Mouse (Mus musculus) C2C12 (cell line): Measurements from ENCODE around the gene Pde6g. TPM values are rescaled to one million over a fixed set of nuclear protein-coding genes. Genes with fewer than 3 reads are reported as not detected.

Experiments
- H3K27me3 ChIP-seq: one replicate; pipeline ENCODE4 v1.6.1; 2011; ENCODE audit not compliant: control insufficient read depth, insufficient read depth, insufficient read length
- H3K36me3 ChIP-seq: one replicate; pipeline ENCODE4 v1.6.1; 2011; ENCODE audit not compliant: control insufficient read depth, insufficient read depth
- H3K4me3 ChIP-seq: one replicate; pipeline ENCODE4 v1.5.1; 2011; ENCODE audit warnings: mild to moderate bottlenecking, control low read depth; ENCODE audit not compliant: poor library complexity, insufficient read depth, severe bottlenecking
- H3K79me2 ChIP-seq: one replicate; pipeline ENCODE4 v1.6.1; 2011; ENCODE audit not compliant: control insufficient read depth, insufficient read depth
- H3K79me3 ChIP-seq: one replicate; pipeline ENCODE4 v1.6.1; 2011; ENCODE audit warnings: low read depth, control low read depth
- H3ac ChIP-seq: one replicate; pipeline ENCODE3; 2011; ENCODE audit warnings: low read depth; ENCODE audit not compliant: control insufficient read depth, insufficient read length
- CEBPB ChIP-seq: IDR thresholded peaks from one replicate; pipeline ENCODE4 v1.6.1; 2011; ENCODE audit warnings: low read depth, mild to moderate bottlenecking, control low read depth, moderate library complexity
- CTCF ChIP-seq: IDR thresholded peaks from one replicate; pipeline ENCODE4 v1.5.1; 2011; ENCODE audit not compliant: control insufficient read depth, insufficient read depth, insufficient read length
- FOSL1 ChIP-seq: IDR thresholded peaks from one replicate; pipeline ENCODE4 v1.8.0; 2011; ENCODE audit warnings: mild to moderate bottlenecking, low read length; ENCODE audit not compliant: poor library complexity, insufficient read depth, severe bottlenecking
- MAX ChIP-seq: IDR thresholded peaks from one replicate; pipeline ENCODE4 v1.6.1; 2011; ENCODE audit warnings: mild to moderate bottlenecking, control low read depth
- MYOD1 ChIP-seq: IDR thresholded peaks from one replicate; pipeline ENCODE4 v1.6.1; 2011; ENCODE audit warnings: low read depth; ENCODE audit not compliant: control insufficient read depth, insufficient read length
- MYOG ChIP-seq: IDR thresholded peaks from one replicate; pipeline ENCODE4 v1.6.1; 2011; ENCODE audit not compliant: control insufficient read depth, insufficient read length; ENCODE audit errors: extremely low read depth
- USF1 ChIP-seq: IDR thresholded peaks from one replicate; pipeline ENCODE4 v1.6.1; 2011; ENCODE audit warnings: low read depth, mild to moderate bottlenecking, control low read depth, moderate library complexity
- polyA plus RNA-seq: library from polyadenylated mRNA; unstranded; fragments of >200 nt; fragmentation: generic; extraction: Trizol; gene quantifications from one replicate; pipeline ENCODE4 v1.2.1, GENCODE M21; 2012; ENCODE audit warnings: missing spikeins

Pde6g gene
- polyA plus RNA-seq, 1 experiment = 0.13 TPM

DNA sequence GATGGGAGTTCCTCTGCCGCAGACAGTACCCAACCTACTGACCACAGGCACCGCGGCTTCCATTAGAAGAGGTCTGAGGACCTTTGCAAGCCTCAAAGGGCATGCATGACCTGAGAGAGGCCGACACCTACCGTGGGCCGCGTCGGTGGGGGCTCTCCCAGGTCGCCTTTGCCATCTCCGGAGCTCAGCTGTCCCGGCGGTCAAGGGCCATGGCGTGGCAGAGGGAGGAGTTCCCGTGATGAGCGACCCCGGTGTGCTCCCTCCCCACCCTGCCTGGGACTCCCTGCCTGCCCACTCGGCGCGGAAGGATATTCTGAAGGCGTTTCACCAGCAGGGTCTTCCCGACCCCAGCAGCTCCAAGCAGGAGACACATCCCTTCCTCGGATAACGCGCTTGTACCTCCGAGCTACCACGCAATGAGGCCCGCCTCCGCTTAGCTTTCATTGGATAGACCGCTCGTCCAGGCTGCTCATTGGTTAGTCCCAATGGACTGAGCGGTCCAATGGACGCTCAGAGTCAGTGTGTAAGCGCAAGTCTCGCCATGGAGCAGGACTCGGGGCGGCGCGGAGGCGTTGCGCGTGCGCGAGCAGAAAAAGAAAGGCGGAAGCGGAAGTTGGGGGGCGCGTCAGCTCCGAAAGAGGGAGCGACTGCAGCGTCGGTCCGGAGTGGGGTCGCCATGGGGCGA is 13.9 kb upstream of the Pde6g start, which contains the start of gene Arl16:
Gene Arl16, minus strand, starts transcription at position 557 of the 685 bp plus-strand sequence.
- Histone ChIP-seq H3K79me3 (peaks cover 29% of the 10 kb centered on the region), H3K4me3 (peak within 1 kb of the TSS; percentile 94), H3K36me3 (peaks cover 47% of the 10 kb centered on the region), H3K27me3 (no peaks in the 10 kb centered on the region), H3ac (peak within 1 kb of the TSS; percentile 97), H3K79me2 (peaks cover 34% of the 10 kb centered on the region)
- TF ChIP-seq FOSL1 (no peak), USF1 (no peak), MAX (no peak), CEBPB (no peak), CTCF (no peak), MYOD1 (no peak)

DNA sequence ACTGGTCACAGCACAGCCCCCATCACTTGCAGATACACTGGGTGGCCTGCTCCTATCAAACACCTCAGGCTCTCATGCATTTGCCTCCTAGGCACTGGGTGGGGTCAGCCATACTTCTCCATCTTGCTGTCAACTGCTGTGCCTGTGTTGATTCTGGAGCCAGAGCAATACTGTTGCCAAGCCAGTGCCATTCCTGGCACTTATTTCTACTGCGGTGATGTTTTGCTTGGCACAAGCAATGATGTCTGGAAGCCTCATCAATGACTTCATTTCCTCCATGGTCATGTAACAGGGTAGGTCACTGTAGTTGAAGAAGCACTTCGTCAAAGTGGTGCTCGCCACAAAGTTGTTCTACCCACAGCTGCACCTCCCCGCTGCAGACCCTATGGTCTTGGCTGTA is 12.2 kb upstream of the Pde6g start:
- Histone ChIP-seq H3K4me3 (peak overlapping the region; percentile 94), H3K79me3 (peaks cover 33% of the 10 kb centered on the region)

DNA sequence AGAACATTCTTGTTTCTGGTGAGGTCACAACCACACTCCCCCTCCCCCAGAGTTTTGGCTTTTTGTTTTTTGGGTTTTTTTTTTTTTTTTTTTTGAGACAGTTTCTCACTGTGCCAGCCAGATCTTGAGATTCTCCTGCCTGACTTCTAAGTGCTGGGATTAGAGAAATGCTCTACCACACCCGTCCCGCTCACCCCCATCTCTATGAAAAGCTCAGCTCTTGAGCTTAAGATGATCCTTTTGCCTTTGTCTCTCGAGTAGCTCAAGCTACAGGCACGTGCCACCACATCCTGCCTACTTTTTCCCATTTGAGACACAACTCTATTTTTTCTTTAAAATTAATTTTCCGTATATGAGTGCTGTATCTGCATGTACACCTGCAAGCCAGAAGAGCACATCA is 11.1 kb upstream of the Pde6g start:
- no peak overlapping the region for H3ac ChIP-seq
- peaks cover 52% of the 10 kb centered on the region for H3K79me2 ChIP-seq
- H3K36me3 ChIP-seq = peaks cover 47% of the 10 kb centered on the region
- H3K79me3 ChIP-seq = peaks cover 38% of the 10 kb centered on the region
- no peak overlapping the region for H3K4me3 ChIP-seq
- TF ChIP-seq MYOG (no peak), FOSL1 (no peak), MAX (no peak), CEBPB (no peak), USF1 (no peak), CTCF (no peak), MYOD1 (no peak)
- H3K27me3 ChIP-seq = no peaks in the 10 kb centered on the region

More for the DNA sequence above, 12.2 kb upstream of the Pde6g start:
- H3K79me2 ChIP-seq = peaks cover 41% of the 10 kb centered on the region
- TF ChIP-seq CTCF (no peak), MAX (no peak)
- H3ac ChIP-seq = no peak overlapping the region
- H3K36me3 ChIP-seq = peaks cover 50% of the 10 kb centered on the region
- no peaks in the 10 kb centered on the region for H3K27me3 ChIP-seq

DNA sequence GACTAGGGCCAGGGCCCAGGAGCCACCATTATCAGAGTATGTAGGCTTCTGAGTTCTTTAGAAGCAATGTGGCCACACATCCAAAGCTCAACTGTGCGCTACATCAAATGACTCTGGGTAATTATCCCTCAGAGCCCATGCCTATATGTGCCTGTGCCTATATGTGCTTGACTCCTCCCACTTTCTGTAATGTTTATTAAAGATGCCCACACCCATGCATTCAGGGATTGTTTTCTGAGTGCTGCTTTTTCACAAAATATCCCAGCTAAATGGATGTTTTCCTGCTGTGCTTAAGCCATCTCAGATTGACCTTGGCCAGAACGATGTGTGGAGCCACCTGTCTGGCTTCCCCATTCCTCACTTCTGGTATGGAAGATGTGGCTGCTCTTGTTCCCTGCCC is 10.2 kb upstream of the Pde6g start:
- Histone ChIP-seq H3K79me2 (peaks cover 52% of the 10 kb centered on the region), H3K79me3 (peaks cover 40% of the 10 kb centered on the region), H3K36me3 (peaks cover 46% of the 10 kb centered on the region), H3K27me3 (no peaks in the 10 kb centered on the region), H3K4me3 (no peak overlapping the region), H3ac (no peak overlapping the region)
- TF ChIP-seq FOSL1 (no peak), CEBPB (no peak), MAX (no peak), MYOD1 (no peak), CTCF (no peak), MYOG (no peak), USF1 (no peak)

DNA sequence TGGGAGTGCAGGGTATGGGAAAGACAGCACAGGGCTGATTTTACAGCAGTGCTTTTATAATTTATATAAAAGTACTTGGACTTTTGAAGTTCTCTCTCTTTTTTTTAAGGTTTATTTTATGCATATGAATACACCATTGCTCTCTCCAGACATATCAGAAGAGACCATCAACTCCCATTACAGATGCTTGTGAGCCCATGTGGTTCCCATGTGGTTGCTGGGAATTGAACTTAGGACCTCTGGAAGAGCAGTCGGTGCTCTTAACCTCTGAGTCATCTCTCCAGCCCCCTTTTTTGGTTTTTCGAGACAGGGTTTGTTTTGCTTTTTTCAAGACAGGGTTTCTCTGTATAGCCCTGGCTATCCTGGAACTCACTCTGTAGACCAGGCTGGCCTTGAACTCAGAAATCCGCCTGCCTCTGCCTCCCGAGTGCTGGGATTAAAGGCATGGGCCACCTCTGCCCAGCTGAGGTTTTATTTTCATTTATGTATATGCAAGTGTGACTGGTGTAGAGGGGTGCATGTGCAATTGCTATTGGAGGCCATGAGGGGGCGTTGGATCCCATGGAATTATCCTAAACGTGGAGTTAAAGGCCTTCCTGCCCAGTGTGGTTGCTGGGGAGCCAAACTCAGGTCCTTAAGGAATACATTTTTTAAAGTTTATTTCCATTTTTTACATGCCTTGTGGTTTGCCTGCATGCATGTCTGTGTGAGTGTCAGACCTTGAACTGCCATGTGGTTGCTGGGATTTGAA is 5.7 kb upstream of the Pde6g start:
- Histone ChIP-seq H3K36me3 (peaks cover 46% of the 10 kb centered on the region), H3K79me2 (peaks cover 51% of the 10 kb centered on the region), H3K27me3 (no peaks in the 10 kb centered on the region), H3K79me3 (peaks cover 25% of the 10 kb centered on the region), H3ac (peak overlapping the region; percentile 84), H3K4me3 (peak overlapping the region; percentile 94)
- TF ChIP-seq CTCF (no peak), MAX (no peak), USF1 (no peak), MYOD1 (no peak), MYOG (no peak), CEBPB (no peak), FOSL1 (no peak)
